Mouse (Mus musculus) heart, adult 2 months (tissue): ENCODE data around the gene Rab7b.

ENCODE experiments used
- CTCF ChIP-seq: fragments of 200-600 bp; IDR thresholded peaks from 2 replicates; pipeline ENCODE4 v1.8.1; 2022; ENCODE audit warnings: antibody characterized with exemption, mild to moderate bottlenecking, moderate library complexity
- POLR2A ChIP-seq: fragments of 200-500 bp; IDR thresholded peaks from 2 replicates; pipeline ENCODE4 v1.6.1; 2011; ENCODE audit warnings: mild to moderate bottlenecking, low read depth, low read length, control low read depth; ENCODE audit not compliant: insufficient read depth

DNA sequence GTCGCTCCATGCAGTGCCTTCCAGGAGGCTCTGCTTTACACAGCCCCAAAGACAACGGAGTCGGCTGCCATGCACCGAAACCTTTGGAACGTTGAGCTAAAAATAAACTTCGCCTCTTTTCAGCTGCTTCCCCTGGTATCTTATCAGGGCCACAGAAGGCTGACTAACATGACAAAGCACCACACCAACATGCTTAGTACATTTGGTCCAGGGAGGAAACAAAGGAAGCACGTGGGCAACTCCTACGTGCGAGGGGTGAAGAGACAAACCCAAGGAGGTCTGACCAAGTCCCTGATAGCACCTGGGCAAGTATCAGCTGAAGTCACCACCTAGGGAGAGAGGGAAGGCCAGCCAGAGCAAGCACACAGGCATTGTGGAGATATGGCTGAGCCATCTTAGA is 48.0 kb downstream of the Rab7b start:
- TF ChIP-seq POLR2A, result no peak
- no peak for TF ChIP-seq CTCF
